In the genomic region with DNA sequence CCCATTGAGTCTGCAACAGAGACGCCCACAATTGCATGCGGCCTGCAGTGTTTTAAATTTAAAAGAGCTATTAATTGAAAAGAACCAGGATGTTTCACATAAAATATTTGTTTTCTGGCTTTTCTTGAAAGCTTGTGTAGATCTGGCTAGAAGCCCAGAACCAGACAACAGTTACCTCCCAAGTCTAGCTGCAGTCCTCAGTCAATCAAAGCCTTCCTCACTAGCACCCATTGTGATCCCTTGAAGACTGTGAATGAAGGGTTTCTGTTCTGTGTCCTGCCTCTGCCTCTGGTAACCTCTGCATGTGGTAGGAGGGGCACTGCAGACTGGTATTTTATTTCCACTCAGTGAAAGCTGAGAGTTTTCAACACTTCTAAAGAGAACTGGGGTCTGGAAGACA, we compare ENCODE assay signal across 38 mouse cellular contexts. TPM values are rescaled to one million over a fixed set of nuclear protein-coding genes. Genes with fewer than 3 reads are reported as not detected.
DNase-seq lines count a peak whose midpoint lies in the region; ATAC-seq lines count a peak whose summit lies in the region.
"Had no signal": no experiment of that assay in that cellular context is flagged by ENCODE, and none has a peak within 500 bp of the region (broad histone marks: within the 10 kb centered on the region; RNA-seq: fewer than 3 reads in every experiment).

No protein-coding gene starts in this region.

- ATAC-seq in forebrain, embryonic 14.5 days: peak; percentile 42; the same call in 1 of the 2 replicates
- peak; percentile 66; the same call in 1 of the 2 replicates for ATAC-seq in limb, embryonic 12.5 days (ENCODE audit: insufficient number of reproducible peaks, insufficient read depth, low FRiP score, low TSS enrichment, low read depth)
- no peak for ATAC-seq in hindbrain, embryonic 14.5 days (ENCODE audit: low FRiP score)
- ATAC-seq: hindbrain, postnatal 0 days; intestine, embryonic 15.5 days; midbrain, embryonic 16.5 days had no signal

- no peaks in the 10 kb centered on the region; the same call in 1 of the 2 replicates for H3K4me1 ChIP-seq in forebrain, embryonic 14.5 days (ENCODE audit: control insufficient read depth, insufficient read depth, low read length)
- H3K4me1 ChIP-seq in forebrain, embryonic 10.5 days: no peaks in the 10 kb centered on the region
- H3K4me1 ChIP-seq in limb, embryonic 12.5 days (replicated peaks): peaks cover 14% of the 10 kb centered on the region
- H3K4me1 ChIP-seq in limb, embryonic 10.5 days: 0 out of 2 replicates have a peak, but pooled peaks cover 4% of the 10 kb centered on the region
- no peaks in the 10 kb centered on the region for H3K4me1 ChIP-seq in hindbrain, embryonic 14.5 days (replicated peaks; ENCODE audit: control insufficient read depth, insufficient read depth, low read length)
- H3K4me1 ChIP-seq: intestine, embryonic 15.5 days; liver, embryonic 13.5 days had no signal

- no peak overlapping the region for H3K4me3 ChIP-seq in forebrain, embryonic 14.5 days (ENCODE audit: low read depth, low read length)
- H3K4me3 ChIP-seq in forebrain, embryonic 10.5 days: no peak overlapping the region
- no peak overlapping the region for H3K4me3 ChIP-seq in limb, embryonic 12.5 days (replicated peaks)
- H3K4me3 ChIP-seq in limb, embryonic 10.5 days: no peak overlapping the region
- H3K4me3 ChIP-seq in hindbrain, embryonic 14.5 days (replicated peaks; ENCODE audit: low read length): no peak overlapping the region
- H3K4me3 ChIP-seq: embryonic facial prominence, embryonic 12.5 days; heart, embryonic 10.5 days; heart, embryonic 15.5 days; intestine, embryonic 15.5 days; limb, embryonic 15.5 days; liver, embryonic 13.5 days had no signal

- DNase-seq in forebrain, embryonic 14.5 days (ENCODE audit: low spot score): peak; percentile 48
- DNase-seq in forebrain, embryonic 10.5 days (ENCODE audit: extremely low spot score, low spot score): no peak
- no peak for DNase-seq in limb, embryonic 10.5 days (ENCODE audit: low spot score)
- peak; percentile 46 for DNase-seq in brain, adult 2 months (ENCODE audit: low read depth, low spot score)
- DNase-seq in hindbrain, embryonic 14.5 days (ENCODE audit: low spot score): no peak
- DNase-seq in gastrocnemius, adult 18-20 months (ENCODE audit: low spot score): no peak
- DNase-seq: adrenal gland, adult 2 months; adrenal gland, postnatal 36 days; cerebellum, adult 9-10 months; cerebellum, postnatal 36 days; gastrocnemius, postnatal 14 days; kidney, postnatal 14 days; liver, embryonic 13.5 days; lung, adult 2 months; lung, postnatal 14 days; right cerebral cortex, postnatal 25 days; spleen, adult 18-20 months; thymus, adult 18-20 months; thymus, postnatal 25 days had no signal

- no peaks in the 10 kb centered on the region for H3K27me3 ChIP-seq in forebrain, embryonic 14.5 days (replicated peaks; ENCODE audit: control insufficient read depth, insufficient read depth, low read length)
- no peaks in the 10 kb centered on the region for H3K27me3 ChIP-seq in forebrain, embryonic 10.5 days (ENCODE audit: poor library complexity, severe bottlenecking)
- H3K27me3 ChIP-seq in limb, embryonic 12.5 days: no peaks in the 10 kb centered on the region
- H3K27me3 ChIP-seq in limb, embryonic 10.5 days (ENCODE audit: low read depth, poor library complexity, severe bottlenecking): no peaks in the 10 kb centered on the region
- H3K27me3 ChIP-seq in hindbrain, embryonic 14.5 days (ENCODE audit: control insufficient read depth, insufficient read depth, low read length): no peaks in the 10 kb centered on the region
- H3K27me3 ChIP-seq: embryonic facial prominence, embryonic 12.5 days; heart, embryonic 15.5 days; intestine, embryonic 15.5 days; limb, embryonic 15.5 days; liver, embryonic 13.5 days had no signal

- H3K9ac ChIP-seq in forebrain, embryonic 14.5 days (ENCODE audit: low read length): no peak overlapping the region
- no peak overlapping the region for H3K9ac ChIP-seq in limb, embryonic 12.5 days (replicated peaks)
- no peak overlapping the region for H3K9ac ChIP-seq in hindbrain, embryonic 14.5 days
- H3K9ac ChIP-seq: embryonic facial prominence, embryonic 12.5 days; heart, embryonic 15.5 days; intestine, embryonic 15.5 days; limb, embryonic 15.5 days; liver, embryonic 13.5 days had no signal

- no peak overlapping the region for H3K27ac ChIP-seq in forebrain, embryonic 14.5 days (ENCODE audit: low read depth, low read length)
- H3K27ac ChIP-seq in forebrain, embryonic 10.5 days: no peak overlapping the region
- peak overlapping the region; percentile 53; the same call in 1 of the 2 replicates for H3K27ac ChIP-seq in limb, embryonic 12.5 days
- H3K27ac ChIP-seq in limb, embryonic 10.5 days: no peak overlapping the region
- no peak overlapping the region for H3K27ac ChIP-seq in hindbrain, embryonic 14.5 days
- H3K27ac ChIP-seq: embryonic facial prominence, embryonic 12.5 days; heart, embryonic 10.5 days; heart, embryonic 15.5 days; hindbrain, postnatal 0 days; intestine, embryonic 15.5 days; limb, embryonic 15.5 days; liver, embryonic 13.5 days had no signal

- no peak overlapping the region for H3K4me2 ChIP-seq in forebrain, embryonic 14.5 days (ENCODE audit: low read length)
- no peak overlapping the region for H3K4me2 ChIP-seq in limb, embryonic 12.5 days
- no peak overlapping the region for H3K4me2 ChIP-seq in hindbrain, embryonic 14.5 days (replicated peaks)
- H3K4me2 ChIP-seq: embryonic facial prominence, embryonic 12.5 days; heart, embryonic 15.5 days; intestine, embryonic 15.5 days; limb, embryonic 15.5 days; liver, embryonic 13.5 days had no signal

- no peaks in the 10 kb centered on the region for H3K9me3 ChIP-seq in forebrain, embryonic 14.5 days (replicated peaks; ENCODE audit: control insufficient read depth, low read length)
- H3K9me3 ChIP-seq in forebrain, embryonic 10.5 days: no peaks in the 10 kb centered on the region
- H3K9me3 ChIP-seq in limb, embryonic 12.5 days: no peaks in the 10 kb centered on the region
- H3K9me3 ChIP-seq in limb, embryonic 10.5 days (replicated peaks): no peaks in the 10 kb centered on the region
- H3K9me3 ChIP-seq in hindbrain, embryonic 14.5 days (ENCODE audit: control insufficient read depth, low read length): no peaks in the 10 kb centered on the region
- H3K9me3 ChIP-seq: embryonic facial prominence, embryonic 12.5 days; heart, embryonic 10.5 days; heart, embryonic 15.5 days; intestine, embryonic 15.5 days; limb, embryonic 15.5 days; liver, embryonic 13.5 days had no signal

- no peaks in the 10 kb centered on the region for H3K36me3 ChIP-seq in forebrain, embryonic 14.5 days (ENCODE audit: control insufficient read depth, insufficient read depth, low read length)
- peaks cover 5% of the 10 kb centered on the region for H3K36me3 ChIP-seq in forebrain, embryonic 10.5 days (replicated peaks)
- no peaks in the 10 kb centered on the region; the same call in 1 of the 2 replicates for H3K36me3 ChIP-seq in limb, embryonic 12.5 days
- H3K36me3 ChIP-seq in limb, embryonic 10.5 days: no peaks in the 10 kb centered on the region
- no peaks in the 10 kb centered on the region for H3K36me3 ChIP-seq in hindbrain, embryonic 14.5 days (replicated peaks; ENCODE audit: control insufficient read depth, insufficient read depth)
- H3K36me3 ChIP-seq: heart, embryonic 10.5 days; heart, embryonic 15.5 days; intestine, embryonic 15.5 days; liver, embryonic 13.5 days had no signal

- 27% methylated on average over 2 of the region's 2 CpGs for WGBS in forebrain, embryonic 14.5 days
- WGBS in forebrain, embryonic 10.5 days: 94% methylated on average over 2 of the region's 2 CpGs
- WGBS in limb, embryonic 12.5 days: 69% methylated on average over 2 of the region's 2 CpGs
- 93% methylated on average over 2 of the region's 2 CpGs for WGBS in limb, embryonic 10.5 days
- 74% methylated on average over 2 of the region's 2 CpGs for WGBS in hindbrain, embryonic 14.5 days

RNA-seq across cellular contexts. Expression of gene Bbs9, which starts 27.5 kb away (rescaled TPM):
- 18.1 and 19.8 TPM in 2 replicates for polyA plus RNA-seq in forebrain, embryonic 14.5 days (2014; fragmentation: Nextera tagmentation; extraction: Ambion mirVana)
- 14.6 and 14.9 TPM in 2 replicates for polyA plus RNA-seq in forebrain, embryonic 10.5 days (2016; fragmentation: Nextera tagmentation; extraction: Ambion mirVana)
- 18.1 and 18.5 TPM in 2 replicates for polyA plus RNA-seq in limb, embryonic 12.5 days (2016; fragmentation: Nextera tagmentation; extraction: Ambion mirVana)
- polyA plus RNA-seq in limb, embryonic 10.5 days (2016; fragmentation: Nextera tagmentation; extraction: Ambion mirVana): 11.2 and 13.5 TPM in 2 replicates
- 20.0 and 22.7 TPM in 2 replicates for polyA plus RNA-seq in hindbrain, embryonic 14.5 days (2014; fragmentation: Nextera tagmentation; extraction: Ambion mirVana)
- total RNA-seq in gastrocnemius, adult 18-20 months (2021): 1 to 10 TPM; 8.5 to 8.9 TPM

RNA-seq across cellular contexts. Expression of gene Rp9, which starts 33.4 kb away (rescaled TPM):
- polyA plus RNA-seq in forebrain, embryonic 14.5 days (2014; fragmentation: Nextera tagmentation; extraction: Ambion mirVana): 60.8 and 62.4 TPM in 2 replicates
- polyA plus RNA-seq in forebrain, embryonic 10.5 days (2016; fragmentation: Nextera tagmentation; extraction: Ambion mirVana): 43.8 and 43.9 TPM in 2 replicates
- polyA plus RNA-seq in limb, embryonic 12.5 days (2016; fragmentation: Nextera tagmentation; extraction: Ambion mirVana): 79.9 and 82.0 TPM in 2 replicates
- polyA plus RNA-seq in limb, embryonic 10.5 days (2016; fragmentation: Nextera tagmentation; extraction: Ambion mirVana): 52.8 and 52.9 TPM in 2 replicates
- polyA plus RNA-seq in hindbrain, embryonic 14.5 days (2014; fragmentation: Nextera tagmentation; extraction: Ambion mirVana): 63.3 and 69.4 TPM in 2 replicates
- 10 to 100 TPM; 37.0 to 37.5 TPM for total RNA-seq in gastrocnemius, adult 18-20 months (2021)

RNA-seq across cellular contexts. Expression of gene Gm17545, which starts 48.9 kb away (rescaled TPM):
- polyA plus RNA-seq in forebrain, embryonic 14.5 days (2014; fragmentation: Nextera tagmentation; extraction: Ambion mirVana): not detected in 2 replicates
- not detected in 2 replicates for polyA plus RNA-seq in forebrain, embryonic 10.5 days (2016; fragmentation: Nextera tagmentation; extraction: Ambion mirVana)
- not detected in 2 replicates for polyA plus RNA-seq in limb, embryonic 12.5 days (2016; fragmentation: Nextera tagmentation; extraction: Ambion mirVana)
- polyA plus RNA-seq in limb, embryonic 10.5 days (2016; fragmentation: Nextera tagmentation; extraction: Ambion mirVana): not detected in 2 replicates
- polyA plus RNA-seq in hindbrain, embryonic 14.5 days (2014; fragmentation: Nextera tagmentation; extraction: Ambion mirVana): not detected in 2 replicates
- not detected for total RNA-seq in gastrocnemius, adult 18-20 months (2021)
- total RNA-seq: adrenal gland, adult 2 months; adrenal gland, postnatal 36 days; gastrocnemius, postnatal 14 days; heart, postnatal 25 days; hindbrain, postnatal 0 days; layer of hippocampus, adult 18-20 months; layer of hippocampus, postnatal 10 days; left cerebral cortex, adult 18-20 months; left cerebral cortex, postnatal 14 days; MEL; neutrophil, adult 5-6 weeks had no signal
- polyA plus RNA-seq: adrenal gland, adult 2 months; embryonic facial prominence, embryonic 12.5 days; heart, embryonic 10.5 days; heart, embryonic 15.5 days; hindbrain, embryonic 11.5 days; hindbrain, postnatal 0 days; intestine, embryonic 15.5 days; kidney, adult 2 months; limb, embryonic 15.5 days; liver, embryonic 13.5 days; lung, adult 2 months; midbrain, embryonic 16.5 days; neural tube, embryonic 11.5 days; stomach, embryonic 16.5 days had no signal

Comparison
In these comparisons a context has a peak if more than half of its experiments do, and no peak if none do; other contexts are left out.
1. DNase-seq: peak in forebrain, embryonic 14.5 days (single experiment) and brain, adult 2 months (single experiment); none in forebrain, embryonic 10.5 days (single experiment), limb, embryonic 10.5 days (single experiment), hindbrain, embryonic 14.5 days (single experiment) and gastrocnemius, adult 18-20 months (single experiment).